Mouse (Mus musculus) forebrain, embryonic 10.5 days (tissue): ENCODE measurements around the gene Col13a1. TPM values are rescaled to one million over a fixed set of nuclear protein-coding genes. Genes with fewer than 3 reads are reported as not detected.

ENCODE experiments used
- DNase-seq: peaks from one replicate; pipeline ENCODE4 v3.0.0-alpha.2; 2017; ENCODE audit warnings: low spot score; ENCODE audit errors: extremely low spot score
- H3K27ac ChIP-seq: fragments of 300-500 bp; sonication (generic); 2 replicates; pipeline ENCODE4 v1.5.1; 2016; ENCODE audit warnings: mild to moderate bottlenecking
- H3K27me3 ChIP-seq: fragments of 300-500 bp; sonication (generic); 2 replicates; pipeline ENCODE4 v1.6.1; 2016; ENCODE audit warnings: mild to moderate bottlenecking; ENCODE audit not compliant: poor library complexity, severe bottlenecking
- H3K36me3 ChIP-seq: fragments of 300-500 bp; sonication (generic); replicated peaks from 2 replicates; pipeline ENCODE4 v1.6.1; 2016; ENCODE audit warnings: mild to moderate bottlenecking, moderate library complexity
- H3K4me1 ChIP-seq: fragments of 300-500 bp; sonication (generic); 2 replicates; pipeline ENCODE4 v1.6.1; 2016
- H3K4me3 ChIP-seq: fragments of 300-500 bp; sonication (generic); 2 replicates; pipeline ENCODE4 v1.5.1; 2016; ENCODE audit warnings: mild to moderate bottlenecking, moderate library complexity
- H3K9me3 ChIP-seq: fragments of 300-500 bp; sonication (generic); 2 replicates; pipeline ENCODE4 v1.6.1; 2016; ENCODE audit warnings: mild to moderate bottlenecking, moderate library complexity
- WGBS: fragments of 180-500 bp; shearing (Covaris S2); methylation state at CpG from one replicate; pipeline ENCODE4 v1.1.7; 2016; 5-methylcytosine and 5-hydroxymethylcytosine counted together
- polyA plus RNA-seq: library from polyadenylated mRNA; unstranded; fragments of >200 nt; fragmentation: Nextera tagmentation; extraction: Ambion mirVana; gene quantifications from 2 replicates; pipeline ENCODE4 v1.2.1, GENCODE M21; 2016

The Col13a1 gene
- polyA plus RNA-seq, 1 experiment from 2014 or later, result 3.2 TPM

DNA sequence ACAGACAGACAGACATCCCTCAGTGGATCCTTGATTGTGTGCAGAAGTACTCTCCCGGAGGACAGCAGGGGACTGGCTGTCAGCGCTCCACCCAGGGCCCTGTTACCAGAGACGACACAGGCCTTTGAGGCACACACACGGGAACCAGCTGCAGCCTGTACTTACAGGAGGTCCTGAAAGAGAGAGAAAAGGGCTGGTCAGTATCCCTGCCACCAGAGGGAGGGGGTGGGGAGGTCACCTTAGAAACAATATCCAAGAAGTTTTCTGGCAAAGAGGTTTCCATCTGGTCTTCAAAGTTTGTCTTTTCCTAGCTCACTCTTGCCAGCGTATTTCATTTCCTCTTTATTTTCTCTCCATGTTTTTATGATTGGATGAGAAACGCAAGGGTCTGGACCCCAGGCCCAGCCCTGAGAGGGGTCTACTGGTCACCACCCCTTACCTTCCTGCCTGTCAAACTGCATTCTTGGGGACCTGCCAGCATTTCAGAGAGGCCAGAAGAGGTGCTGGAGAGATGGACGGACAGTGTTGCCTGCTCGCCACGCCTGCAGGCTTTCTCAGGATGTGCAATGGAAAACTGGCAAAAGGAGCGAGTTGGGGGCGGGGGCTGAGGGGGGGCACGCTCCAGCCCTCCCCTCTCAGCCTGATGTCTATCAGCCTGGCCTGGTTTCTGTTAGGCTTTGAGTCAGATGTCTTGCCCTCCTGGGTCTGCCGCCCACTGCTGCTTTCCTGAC lies 58.8 kb downstream of the Col13a1 start:
- no peaks in the 10 kb centered on the region; the same call in 1 of the 2 replicates for H3K36me3 ChIP-seq
- peak overlapping the region; percentile 63 for H3K27ac ChIP-seq
- no peak for DNase-seq
- H3K4me1 ChIP-seq, result peaks cover 33% of the 10 kb centered on the region
- no peaks in the 10 kb centered on the region for H3K27me3 ChIP-seq
- WGBS, result 47% methylated on average over 13 of the region's 13 CpGs
- H3K9me3 ChIP-seq, result peaks cover 17% of the 10 kb centered on the region
- H3K4me3 ChIP-seq, result no peak overlapping the region

DNA sequence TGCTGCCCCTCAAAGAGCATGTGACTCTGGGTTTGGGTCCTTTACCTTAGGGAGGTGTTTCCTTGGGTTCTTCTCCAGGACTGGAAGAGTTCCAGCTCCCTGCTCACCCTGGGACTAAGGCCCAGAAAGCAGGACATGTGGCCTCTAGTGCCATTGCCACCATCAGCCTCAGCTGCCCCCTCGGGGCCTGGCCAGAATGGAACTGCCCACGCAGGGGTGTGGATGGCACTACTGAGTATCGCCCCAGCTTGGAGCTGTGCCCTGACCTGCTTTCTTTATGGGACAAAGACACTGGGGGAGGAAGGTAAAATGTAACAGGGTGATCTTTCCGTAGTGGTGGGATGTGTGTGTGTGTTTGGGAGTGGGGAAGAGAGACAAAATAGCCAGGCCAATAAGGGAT lies 59.4 kb downstream of the Col13a1 start:
- DNase-seq, result no peak
- no peaks in the 10 kb centered on the region for H3K27me3 ChIP-seq
- peak overlapping the region; percentile 31; the same call in 1 of the 2 replicates for H3K27ac ChIP-seq
- WGBS, result 89% methylated on average over 4 of the region's 4 CpGs
- peaks cover 33% of the 10 kb centered on the region for H3K4me1 ChIP-seq
- H3K4me3 ChIP-seq, result no peak overlapping the region
- peaks cover 23% of the 10 kb centered on the region for H3K9me3 ChIP-seq
- H3K36me3 ChIP-seq, result no peaks in the 10 kb centered on the region; the same call in 1 of the 2 replicates

DNA sequence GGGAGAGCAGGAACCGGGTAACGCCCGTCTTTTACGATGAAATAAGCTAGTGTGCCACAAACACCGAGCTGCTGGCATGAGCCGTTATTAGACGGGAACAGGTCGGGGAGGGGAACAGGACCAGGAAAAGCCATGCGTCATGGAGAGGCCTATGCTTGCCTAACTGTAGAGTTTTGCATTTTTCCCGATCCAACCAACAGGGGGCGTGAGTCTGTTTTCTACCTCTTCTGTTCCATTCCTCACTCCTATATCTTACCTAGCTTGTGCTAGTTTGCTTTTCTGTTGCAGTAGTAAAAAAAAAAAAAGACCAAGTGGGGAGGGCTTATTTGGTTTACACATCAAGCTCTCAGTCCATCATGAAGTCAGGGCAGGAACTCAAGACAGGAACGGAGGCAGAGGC lies 61.8 kb downstream of the Col13a1 start:
- Histone ChIP-seq H3K27ac (no peak overlapping the region), H3K9me3 (peaks cover 32% of the 10 kb centered on the region), H3K4me1 (peaks cover 26% of the 10 kb centered on the region), H3K27me3 (no peaks in the 10 kb centered on the region), H3K4me3 (no peak overlapping the region), H3K36me3 (no peaks in the 10 kb centered on the region; the same call in 1 of the 2 replicates)
- 93% methylated on average over 12 of the region's 12 CpGs for WGBS
- no peak for DNase-seq

DNA sequence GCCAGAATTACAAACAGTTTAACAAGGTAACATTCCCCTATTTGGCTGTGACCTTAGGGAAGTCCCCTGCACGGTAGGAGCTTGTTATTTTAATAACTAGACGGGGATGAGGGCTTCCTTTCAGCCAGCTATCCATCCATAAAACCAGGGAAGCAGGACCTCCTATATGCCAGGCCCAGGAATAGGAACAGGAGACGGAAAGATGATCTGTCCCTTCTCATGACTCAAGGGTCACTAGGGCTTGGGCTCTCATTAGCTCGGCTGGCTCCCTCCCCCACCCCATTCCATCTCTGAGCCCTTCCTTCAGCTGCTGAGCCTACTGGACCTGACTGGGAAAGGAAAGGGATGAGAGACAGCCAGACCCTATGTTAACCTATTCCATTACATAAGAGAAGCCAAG lies 67.1 kb downstream of the Col13a1 start:
- no peaks in the 10 kb centered on the region for H3K4me1 ChIP-seq
- 66% methylated on average over 4 of the region's 4 CpGs for WGBS
- H3K27me3 ChIP-seq, result no peaks in the 10 kb centered on the region
- H3K36me3 ChIP-seq, result peaks cover 5% of the 10 kb centered on the region; the same call in 1 of the 2 replicates
- peaks cover 37% of the 10 kb centered on the region for H3K9me3 ChIP-seq
- H3K27ac ChIP-seq, result no peak overlapping the region
- no peak for DNase-seq
- no peak overlapping the region for H3K4me3 ChIP-seq

DNA sequence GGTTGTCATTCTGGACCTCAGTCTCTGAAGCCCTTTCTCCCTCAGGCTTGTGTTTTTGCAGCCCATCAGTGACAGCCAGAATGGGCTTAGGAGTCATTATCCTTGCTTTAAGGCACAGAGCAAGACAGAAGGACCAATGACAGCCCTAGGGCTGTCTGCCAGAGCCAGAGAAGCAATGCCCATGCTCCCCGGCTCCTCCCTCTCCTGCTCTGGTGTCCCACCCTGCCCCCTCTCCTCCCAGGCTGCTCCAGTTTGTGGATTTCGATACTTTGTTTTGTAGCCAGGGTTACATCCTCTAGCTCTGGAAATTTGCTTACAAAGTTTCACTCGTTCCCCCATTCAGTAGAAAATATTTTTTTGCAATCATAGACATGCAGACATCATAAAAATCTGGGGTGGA lies 69.9 kb downstream of the Col13a1 start:
- H3K27me3 ChIP-seq, result peaks cover 2% of the 10 kb centered on the region; the same call in 1 of the 2 replicates
- H3K4me3 ChIP-seq, result no peak overlapping the region
- H3K4me1 ChIP-seq, result peaks cover 14% of the 10 kb centered on the region
- peaks cover 18% of the 10 kb centered on the region; the same call in 1 of the 2 replicates for H3K9me3 ChIP-seq
- DNase-seq, result no peak
- peaks cover 5% of the 10 kb centered on the region; the same call in 1 of the 2 replicates for H3K36me3 ChIP-seq
- WGBS, result 86% methylated on average over 3 of the region's 3 CpGs
- H3K27ac ChIP-seq, result no peak overlapping the region

DNA sequence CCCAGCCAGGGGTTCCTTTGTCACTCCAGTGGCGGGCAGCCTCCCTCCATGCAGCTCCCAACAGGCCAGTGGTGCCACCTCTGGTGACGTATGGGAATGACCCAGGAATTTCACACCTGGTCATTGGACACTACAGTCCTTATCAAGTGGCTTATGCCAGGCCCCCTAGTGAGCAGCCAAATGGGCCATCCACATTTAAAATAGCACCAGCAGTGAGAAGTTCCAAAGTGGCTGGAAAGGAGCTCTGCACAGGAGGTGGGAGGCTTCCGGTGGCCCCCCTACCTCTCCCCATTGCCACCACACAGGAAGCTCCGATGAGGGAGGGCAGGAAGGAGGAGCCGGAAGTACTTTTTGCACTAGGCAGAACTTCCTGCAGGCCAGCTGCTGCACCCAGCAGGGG lies 72.7 kb downstream of the Col13a1 start:
- peak; percentile 30 for DNase-seq

DNA sequence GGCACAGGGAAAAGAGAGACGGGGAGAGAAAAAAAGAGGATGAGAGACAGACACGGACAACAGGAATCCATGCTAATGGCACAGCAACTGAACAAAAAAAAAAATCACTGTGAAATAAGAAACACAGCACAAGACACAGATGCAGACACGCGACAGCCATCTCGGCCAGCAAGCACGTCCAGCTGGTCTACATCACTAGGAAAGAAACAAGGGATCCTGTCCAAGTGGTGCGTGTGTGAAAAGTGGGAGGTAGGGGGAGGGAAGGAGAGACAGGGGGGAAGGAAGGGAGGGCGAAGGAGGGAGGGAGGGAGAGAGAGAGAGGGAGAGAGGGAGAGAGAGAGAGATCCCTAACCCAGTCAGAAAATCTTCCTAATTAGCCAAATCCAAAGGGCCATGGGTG lies 73.6 kb downstream of the Col13a1 start:
- no peak for DNase-seq
- WGBS, result 61% methylated on average over 8 of the region's 8 CpGs
- no peak overlapping the region for H3K27ac ChIP-seq
- H3K4me3 ChIP-seq, result no peak overlapping the region
- peaks cover 7% of the 10 kb centered on the region; the same call in 1 of the 2 replicates for H3K27me3 ChIP-seq
- peaks cover 5% of the 10 kb centered on the region; the same call in 1 of the 2 replicates for H3K36me3 ChIP-seq
- peaks cover 24% of the 10 kb centered on the region for H3K4me1 ChIP-seq
- peaks cover 12% of the 10 kb centered on the region; the same call in 1 of the 2 replicates for H3K9me3 ChIP-seq

More for the DNA sequence above, 72.7 kb downstream of the Col13a1 start:
- Histone ChIP-seq H3K27me3 (peaks cover 7% of the 10 kb centered on the region; the same call in 1 of the 2 replicates), H3K36me3 (peaks cover 5% of the 10 kb centered on the region; the same call in 1 of the 2 replicates), H3K27ac (no peak overlapping the region), H3K4me3 (no peak overlapping the region), H3K9me3 (peaks cover 12% of the 10 kb centered on the region; the same call in 1 of the 2 replicates), H3K4me1 (peaks cover 24% of the 10 kb centered on the region)
- WGBS, result 26% methylated on average over 5 of the region's 5 CpGs

DNA sequence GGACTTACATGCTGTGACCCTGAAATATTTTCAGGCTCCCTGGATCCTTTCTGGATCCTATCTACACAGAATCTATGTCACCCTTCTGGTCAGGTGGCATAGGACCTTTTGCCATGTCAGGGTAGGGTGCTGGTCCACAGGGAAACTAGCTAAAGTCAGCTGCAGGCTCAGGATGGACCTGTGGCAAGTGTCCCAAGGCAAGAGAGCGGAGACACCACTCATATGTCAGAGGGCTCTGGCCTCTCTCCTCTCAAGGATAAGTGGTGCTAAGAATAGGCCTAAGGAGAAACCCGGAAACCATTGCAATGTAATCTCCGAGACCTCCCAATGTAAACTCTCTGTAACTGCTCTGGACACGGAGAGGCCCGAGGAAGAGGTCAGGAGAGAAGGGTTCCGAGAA lies 80.8 kb downstream of the Col13a1 start:
- Histone ChIP-seq H3K27ac (no peak overlapping the region), H3K4me3 (no peak overlapping the region), H3K27me3 (no peaks in the 10 kb centered on the region), H3K36me3 (no peaks in the 10 kb centered on the region), H3K4me1 (peaks cover 9% of the 10 kb centered on the region), H3K9me3 (no peaks in the 10 kb centered on the region)
- DNase-seq, result no peak
- WGBS, result 84% methylated on average over 6 of the region's 6 CpGs

DNA sequence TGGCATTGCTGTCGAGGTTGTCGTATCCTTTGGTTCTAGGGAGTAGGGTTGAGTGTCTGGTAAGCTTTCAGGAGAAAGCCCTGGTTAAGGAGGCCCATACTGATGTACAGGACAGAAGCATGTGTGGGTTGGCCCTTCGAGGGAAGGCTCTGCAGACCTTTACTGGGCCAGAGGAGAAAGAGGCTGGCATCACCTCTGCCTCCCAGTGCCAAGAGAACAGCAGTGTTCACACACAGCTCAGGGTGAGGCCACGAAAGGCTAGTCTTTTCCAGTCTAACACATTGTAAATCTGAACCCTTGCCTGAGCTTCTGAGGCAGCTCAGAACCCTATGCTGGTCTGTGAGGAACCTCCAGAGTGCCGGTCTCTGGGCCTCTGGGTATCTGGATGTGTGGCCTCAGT lies 84.3 kb downstream of the Col13a1 start:
- Histone ChIP-seq H3K27ac (no peak overlapping the region), H3K36me3 (no peaks in the 10 kb centered on the region), H3K4me1 (peaks cover 24% of the 10 kb centered on the region), H3K9me3 (no peaks in the 10 kb centered on the region), H3K4me3 (no peak overlapping the region), H3K27me3 (0 out of 2 replicates have a peak, but pooled peaks cover 8% of the 10 kb centered on the region)
- DNase-seq, result no peak
- 80% methylated on average over 5 of the region's 5 CpGs for WGBS

DNA sequence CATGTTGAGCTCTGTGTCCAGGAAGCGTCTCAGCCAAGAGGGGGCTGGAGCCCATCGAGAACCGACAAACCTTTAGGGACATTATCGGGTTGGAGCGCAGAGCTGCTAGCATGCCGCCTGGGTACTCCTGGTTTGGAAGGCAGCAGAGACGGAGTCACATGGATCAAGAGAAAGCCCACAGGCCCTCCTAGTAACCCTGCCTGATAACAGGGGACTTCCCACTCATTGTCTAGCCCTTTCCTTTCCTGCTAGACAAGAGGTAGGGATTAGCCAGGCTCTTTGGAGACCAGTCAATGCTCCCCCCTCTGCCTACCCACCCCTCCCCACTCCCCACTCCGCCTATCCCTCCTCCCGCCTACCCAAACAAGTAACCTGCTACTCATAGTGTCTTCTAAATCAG lies 87.8 kb downstream of the Col13a1 start:
- WGBS, result 38% methylated on average over 9 of the region's 9 CpGs
- 0 out of 2 replicates have a peak, but pooled peaks cover 8% of the 10 kb centered on the region for H3K27me3 ChIP-seq
- H3K9me3 ChIP-seq, result no peaks in the 10 kb centered on the region
- H3K4me3 ChIP-seq, result no peak overlapping the region
- no peak for DNase-seq
- peaks cover 55% of the 10 kb centered on the region for H3K4me1 ChIP-seq
- peak overlapping the region; percentile 68 for H3K27ac ChIP-seq
- H3K36me3 ChIP-seq, result no peaks in the 10 kb centered on the region

DNA sequence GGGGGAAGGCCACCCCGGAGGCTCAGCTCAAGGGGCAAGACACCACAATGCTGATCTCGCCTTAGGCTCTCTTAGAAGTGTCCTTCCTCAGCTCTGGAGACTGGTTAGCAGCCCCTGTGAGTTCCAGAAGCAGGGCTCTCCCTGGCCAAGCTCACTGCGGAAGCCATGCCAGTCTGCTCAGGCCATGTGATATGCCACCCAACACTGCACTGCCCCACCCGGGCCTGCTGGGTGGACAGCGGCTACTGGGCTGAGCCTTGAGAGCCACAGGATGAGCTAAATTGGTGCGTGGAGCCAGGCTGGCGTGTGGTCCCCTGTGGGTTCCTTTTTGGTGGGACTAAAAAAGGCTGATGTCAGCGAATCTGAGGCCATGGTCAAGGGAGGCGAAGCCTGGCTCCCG lies 88.6 kb downstream of the Col13a1 start:
- H3K4me1 ChIP-seq, result peaks cover 55% of the 10 kb centered on the region
- WGBS, result 93% methylated on average over 10 of the region's 10 CpGs
- no peaks in the 10 kb centered on the region for H3K9me3 ChIP-seq
- H3K36me3 ChIP-seq, result no peaks in the 10 kb centered on the region
- 0 out of 2 replicates have a peak, but pooled peaks cover 8% of the 10 kb centered on the region for H3K27me3 ChIP-seq
- no peak overlapping the region for H3K4me3 ChIP-seq
- H3K27ac ChIP-seq, result 0 out of 2 replicates have a peak overlapping the region, but pooled peaks have one; percentile 12
- DNase-seq, result no peak

DNA sequence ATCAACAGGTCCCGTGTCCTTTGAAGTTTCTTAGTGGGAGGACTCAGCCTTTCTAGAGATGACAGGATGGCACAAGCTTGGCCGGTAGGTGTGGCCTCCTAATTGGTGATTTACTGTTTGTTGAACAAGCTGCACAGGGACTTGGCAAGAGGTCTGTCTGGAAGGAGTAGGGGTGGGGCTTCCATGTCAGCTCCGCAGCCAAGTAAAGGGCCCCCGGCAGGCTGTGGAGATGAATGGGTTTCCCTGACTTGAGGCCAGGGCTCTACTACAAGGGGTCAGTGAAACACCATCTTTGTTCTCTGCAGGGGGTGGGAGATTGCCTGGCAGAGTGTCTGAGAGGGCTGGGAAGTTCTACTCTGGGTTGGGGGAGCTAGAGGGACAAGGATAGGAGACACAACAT lies 99.5 kb downstream of the Col13a1 start:
- no peaks in the 10 kb centered on the region for H3K36me3 ChIP-seq
- DNase-seq, result no peak
- H3K27me3 ChIP-seq, result peaks cover 29% of the 10 kb centered on the region
- peak overlapping the region; percentile 60; the same call in 1 of the 2 replicates for H3K27ac ChIP-seq
- peaks cover 47% of the 10 kb centered on the region for H3K4me1 ChIP-seq
- no peaks in the 10 kb centered on the region for H3K9me3 ChIP-seq
- WGBS, result 21% methylated on average over 4 of the region's 4 CpGs
- H3K4me3 ChIP-seq, result no peak overlapping the region

DNA sequence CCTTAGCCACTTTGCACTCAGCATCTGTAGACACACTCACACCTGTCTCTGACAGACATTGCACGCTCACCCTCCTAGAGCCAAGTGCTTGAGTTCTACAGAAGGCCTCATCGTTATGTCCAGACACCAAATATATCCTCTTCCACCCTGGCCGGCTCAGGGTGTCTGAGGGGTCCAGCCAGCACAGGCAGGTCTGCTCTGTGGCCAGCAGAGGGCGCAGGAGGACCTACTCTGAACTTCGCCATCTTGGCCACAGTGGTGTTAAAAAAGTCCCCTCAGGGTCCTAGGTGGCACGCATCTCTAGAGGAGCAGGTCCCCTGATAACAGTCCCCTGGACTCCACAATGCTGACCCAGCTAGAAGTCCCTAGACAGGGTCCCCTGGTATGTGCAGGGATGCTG lies 101.1 kb downstream of the Col13a1 start:
- Histone ChIP-seq H3K9me3 (no peaks in the 10 kb centered on the region), H3K4me1 (peaks cover 51% of the 10 kb centered on the region), H3K27me3 (peaks cover 29% of the 10 kb centered on the region), H3K27ac (peak overlapping the region; percentile 44; the same call in 1 of the 2 replicates), H3K36me3 (no peaks in the 10 kb centered on the region), H3K4me3 (no peak overlapping the region)
- DNase-seq, result peak; percentile 81
- 8% methylated on average over 6 of the region's 6 CpGs for WGBS
